Mouse (Mus musculus) left cerebral cortex, postnatal 10 days (tissue): ENCODE data around the gene Mettl18. TPM values are rescaled to one million over a fixed set of nuclear protein-coding genes. Genes with fewer than 3 reads are reported as not detected.

Source experiments
- DNase-seq, 2 experiments: peaks; one replicate each; pipeline ENCODE4 v3.0.0; 2021 to 2022; ENCODE audit warnings: low spot score in 2 of 2, mixed read lengths in 1 of 2; ENCODE audit errors: extremely low spot score in 1 of 2
- intact Hi-C: fragments of 180-260 bp; cut with DNase I; formaldehyde crosslinking; loops from one replicate; pipeline ENCODE4 v1.15.1; 2025
- total RNA-seq, 2 experiments: library from RNA; stranded (reverse); gene quantifications; 2 replicates each; pipeline ENCODE4 v1.2.3; 2021

Mettl18 gene
- total RNA-seq, 2 experiments from 2014 or later = 4.6 TPM

- DNase-seq = no peak
- intact Hi-C loops = no loop called here
Measured at GRCm38 (mm10) chr1:164027416-164027815, 32.7 kb downstream of the Mettl18 start.

- intact Hi-C loops = no loop called here
- DNase-seq = no peak
Measured at GRCm38 (mm10) chr1:164040385-164041135, 45.9 kb downstream of the Mettl18 start.

- no peak for DNase-seq
- intact Hi-C loops = no loop called here
Measured at GRCm38 (mm10) chr1:164043549-164043948, 48.9 kb downstream of the Mettl18 start.

Other genes with a start within 250 kb of the Mettl18 start
- 100 to 1,000 TPM; 261 to 274 TPM for gene Kifap3, start 215.3 kb upstream of the Mettl18 start, total RNA-seq
- gene Scyl3, start 65.8 kb upstream of the Mettl18 start, total RNA-seq = 10 to 100 TPM; 21.4 to 22.7 TPM
- gene BC055324, start 93 bp upstream of the Mettl18 start, total RNA-seq = 1 to 10 TPM; 1.9 to 2.0 TPM
- gene Sele, start 53.3 kb downstream of the Mettl18 start, total RNA-seq = under 1 TPM; 0.16 to 0.41 TPM
- gene Sell, start 67.1 kb downstream of the Mettl18 start, total RNA-seq = not detected
- gene Selp, start 120.4 kb downstream of the Mettl18 start, total RNA-seq = not detected
- gene F5, start 156.9 kb downstream of the Mettl18 start, total RNA-seq = under 1 TPM; 0.43 to 0.63 TPM